Mouse (Mus musculus) hematopoietic stem cell, adult 5-6 weeks (primary cell): ENCODE measurements around the gene Stk40. TPM values are rescaled to one million over a fixed set of nuclear protein-coding genes. Genes with fewer than 3 reads are reported as not detected.
A peak's percentile ranks its signal among the peaks of the same experiment; 100 is the strongest.

Experiments
- ATAC-seq, 2 experiments: fragments of 125-278 bp in 1 of 2; replicated peaks in 1 of 2; 2 replicates each; pipeline ENCODE4 v1.8.0; 2016 to 2017; ENCODE audit warnings: inconsistent platforms in 2 of 2, mild to moderate bottlenecking in 2 of 2, moderate number of reproducible peaks in 2 of 2, low read depth in 1 of 2, moderate TSS enrichment in 1 of 2; ENCODE audit not compliant: low FRiP score in 2 of 2, poor library complexity in 2 of 2, severe bottlenecking in 2 of 2, insufficient read depth in 1 of 2, low TSS enrichment in 1 of 2
- total RNA-seq: library from RNA; stranded (forward); fragments of 172-1452, 232-1000 nt; gene quantifications from 2 replicates; pipeline ENCODE4 v1.2.3, GENCODE M21; 2017

Stk40 gene
- total RNA-seq, 1 experiment from 2014 or later, result 16.1 TPM

DNA sequence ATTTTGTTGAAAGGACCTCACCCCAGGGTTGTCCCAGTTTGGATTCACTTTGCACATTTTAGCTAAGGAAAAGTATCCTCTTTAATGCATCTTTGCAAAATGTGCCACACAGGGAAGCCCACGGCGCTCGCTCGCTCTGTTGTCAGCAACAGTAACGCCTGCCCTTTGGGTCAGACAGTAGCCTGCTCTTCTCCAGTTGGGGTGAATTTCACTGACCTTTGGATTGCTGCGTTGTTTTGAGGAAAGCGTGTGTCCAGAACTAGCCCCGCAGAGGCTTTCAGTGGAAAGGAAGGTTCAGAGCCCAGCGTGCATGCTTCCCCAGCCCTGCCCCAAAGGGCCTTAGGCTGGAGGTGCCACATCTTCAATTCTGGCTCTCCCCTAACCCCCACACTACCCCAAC lies 11.7 kb downstream of the Stk40 start:
- ATAC-seq, result no peak

DNA sequence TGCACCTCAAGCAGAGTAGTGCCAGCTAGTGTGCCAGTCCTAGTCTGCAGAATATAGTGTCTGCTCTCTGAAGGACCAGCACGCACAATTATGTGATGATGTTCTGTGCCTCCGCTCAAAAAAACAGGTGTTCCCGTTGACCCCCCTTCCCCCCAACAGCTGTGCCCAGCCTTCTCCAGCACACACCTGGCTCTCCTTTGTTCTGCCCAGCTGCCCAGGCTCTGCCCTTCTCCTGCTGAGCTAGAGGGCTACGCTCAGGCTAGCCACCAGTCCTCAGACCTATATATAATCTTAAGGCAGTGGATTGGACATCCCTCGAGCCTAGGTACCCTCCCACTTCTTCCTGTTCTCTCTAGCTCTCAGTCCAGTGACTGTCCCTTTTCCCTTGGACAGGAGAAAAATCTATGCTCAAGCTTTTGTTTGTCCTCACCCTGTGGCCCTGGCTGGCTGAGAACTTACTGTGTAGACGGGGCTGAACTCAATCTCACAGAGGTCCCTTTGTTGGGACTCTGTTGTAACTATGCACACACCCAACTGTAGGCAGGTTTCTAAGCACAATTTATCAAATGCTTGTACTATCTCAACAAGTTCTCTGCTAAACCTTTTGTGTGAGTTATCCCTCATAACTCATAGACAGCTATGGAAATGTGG lies 12.2 kb downstream of the Stk40 start:
- no peak for ATAC-seq

DNA sequence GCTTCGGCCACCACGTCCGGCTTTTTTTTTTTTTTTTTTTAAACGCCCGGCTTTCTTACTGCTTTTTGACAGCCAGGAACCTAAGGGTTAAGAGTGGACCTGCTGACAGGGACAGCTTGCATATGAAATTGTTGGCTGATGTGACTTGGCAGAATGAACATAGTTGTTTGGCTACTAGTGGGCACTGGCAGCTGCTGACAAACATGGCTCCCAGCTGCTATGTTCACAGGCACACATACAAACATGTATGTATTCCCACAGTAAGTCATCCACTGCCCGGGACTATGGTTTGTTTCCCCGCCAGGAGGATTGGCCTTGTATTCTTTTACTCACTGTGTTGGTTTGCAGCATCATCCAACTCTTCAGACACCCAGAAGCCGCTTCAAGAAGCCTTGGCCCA lies 13.4 kb downstream of the Stk40 start:
- no peak for ATAC-seq

DNA sequence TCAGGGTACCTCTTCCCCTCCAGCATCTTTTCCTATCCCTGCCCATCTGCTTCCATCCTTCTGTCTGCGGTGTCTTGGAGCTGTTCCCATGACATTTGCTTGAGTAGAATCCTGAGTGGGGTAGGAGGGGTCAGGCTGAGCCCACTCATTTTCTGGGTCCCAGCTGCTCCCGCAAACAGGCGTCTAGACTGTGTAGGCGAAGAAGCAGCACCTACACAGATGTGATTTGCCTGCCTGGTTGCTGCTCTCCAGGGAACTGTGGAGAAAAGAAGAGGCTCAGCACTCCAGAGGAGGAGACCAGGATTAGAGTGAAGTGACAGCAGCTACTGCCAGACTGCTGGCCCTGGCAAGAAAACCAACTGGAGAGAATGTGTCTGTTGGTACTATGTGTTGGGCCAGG lies 14.9 kb downstream of the Stk40 start:
- no peak for ATAC-seq

DNA sequence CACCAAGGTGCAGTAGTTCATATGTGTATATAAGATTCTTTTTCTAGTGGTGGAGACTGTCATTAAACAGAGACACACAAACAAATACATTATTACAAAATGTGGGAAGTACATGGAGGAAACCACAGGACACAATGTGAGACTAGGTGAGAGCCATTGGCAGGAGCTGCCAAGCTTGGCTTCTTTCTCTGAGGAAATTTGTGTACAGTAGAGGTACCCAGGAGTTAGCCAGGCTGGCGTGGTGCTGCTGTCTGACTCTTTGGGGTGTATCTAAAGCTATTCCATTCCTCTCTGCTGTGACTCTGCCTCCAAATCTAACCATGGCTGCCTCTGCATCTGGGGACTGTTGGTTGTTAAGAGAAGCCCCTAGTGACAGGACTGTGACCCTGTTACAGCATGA lies 15.3 kb downstream of the Stk40 start:
- no peak for ATAC-seq

DNA sequence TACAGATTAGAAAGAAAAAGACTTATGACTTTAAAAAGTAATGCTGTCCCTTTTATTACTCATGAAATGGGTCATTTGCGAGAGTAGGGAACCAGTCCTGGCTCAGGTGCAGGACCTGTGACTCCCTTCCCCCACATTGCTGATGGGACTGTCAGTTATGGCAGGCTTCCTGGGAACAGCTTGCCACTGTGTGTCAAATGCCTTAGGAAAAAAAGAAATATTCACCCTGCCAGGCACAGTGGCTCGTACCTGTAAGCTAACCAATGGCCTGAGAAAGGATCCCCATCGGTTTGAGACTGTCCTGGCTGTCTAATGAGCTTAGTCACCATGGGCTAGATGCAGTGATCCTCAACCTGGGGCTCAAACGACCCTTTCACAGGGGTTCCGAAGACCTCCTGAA lies 16.3 kb downstream of the Stk40 start:
- no peak for ATAC-seq

DNA sequence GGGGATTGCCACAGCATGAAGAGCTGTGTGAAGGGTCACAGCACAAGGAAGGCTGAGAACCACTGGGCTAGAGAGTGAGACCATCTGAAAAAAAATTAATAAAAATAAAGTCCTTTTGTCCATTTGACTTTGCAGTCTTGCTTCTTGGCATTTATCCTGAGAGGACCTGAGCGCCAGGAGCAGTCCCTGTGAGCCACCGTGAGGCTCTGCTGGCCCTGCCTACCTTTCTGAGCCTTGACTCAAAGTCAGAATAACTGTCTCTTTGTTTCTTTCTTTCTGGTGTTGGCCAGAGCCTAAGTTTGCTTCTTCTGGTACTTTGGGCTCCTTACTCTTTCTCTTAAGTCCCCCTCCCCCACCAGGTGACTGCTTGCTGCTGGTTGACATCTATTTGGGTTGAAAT lies 16.7 kb downstream of the Stk40 start:
- ATAC-seq, result no peak

DNA sequence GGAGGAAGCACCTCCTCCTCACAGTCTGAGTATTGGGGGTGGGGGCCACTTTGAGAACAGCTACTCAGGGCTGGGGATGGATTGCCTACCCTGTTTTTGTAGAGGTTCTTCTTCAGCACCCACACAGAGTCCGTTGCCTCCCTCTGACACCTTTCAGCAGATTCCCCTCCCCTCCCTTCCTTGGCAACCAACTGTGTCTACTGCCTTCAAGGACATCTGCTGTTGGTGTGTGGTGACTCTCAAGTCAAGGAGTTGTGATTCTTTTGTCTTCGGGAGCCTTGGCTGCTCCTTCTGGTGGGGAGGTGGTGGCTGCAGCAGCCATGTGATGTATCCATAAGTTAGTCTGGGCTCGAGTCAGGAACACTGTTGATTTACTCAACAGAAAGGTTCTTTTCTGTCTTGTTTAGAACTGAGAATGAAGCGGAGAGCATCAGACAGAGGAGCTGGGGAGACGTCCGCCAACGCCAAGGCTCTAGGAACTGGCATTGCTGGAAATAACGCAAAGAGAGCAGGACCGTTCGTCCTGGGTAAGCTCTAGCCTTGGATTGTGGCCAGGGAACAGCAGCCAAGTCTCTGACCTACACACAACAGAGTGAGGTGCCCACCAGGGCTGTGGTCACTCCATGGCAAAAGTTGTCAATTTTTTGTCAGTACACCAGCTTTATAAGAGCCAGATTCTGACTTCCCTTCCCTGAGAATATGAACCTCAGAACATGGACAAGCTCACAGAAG lies 19.7 kb downstream of the Stk40 start:
- no peak for ATAC-seq

DNA sequence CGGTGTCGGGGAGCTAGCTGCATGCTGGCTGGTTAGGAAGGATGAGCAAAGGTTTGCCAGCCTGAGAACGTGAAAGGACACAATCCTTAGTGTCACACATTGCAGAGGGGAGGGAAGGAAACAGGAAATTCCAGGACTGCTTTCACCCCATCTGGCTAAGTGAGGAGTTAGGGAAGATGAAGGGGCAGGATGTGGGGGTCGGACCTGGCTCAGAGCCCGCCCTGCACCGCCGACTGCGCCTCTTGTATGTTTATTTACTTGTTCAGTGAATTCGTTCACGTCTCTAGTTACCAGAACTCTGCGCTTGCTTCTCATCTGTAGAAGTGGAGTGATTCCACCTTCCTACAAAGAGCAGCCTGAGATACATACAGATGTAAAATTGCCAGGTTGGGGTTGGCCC lies 26.7 kb downstream of the Stk40 start:
- no peak for ATAC-seq

DNA sequence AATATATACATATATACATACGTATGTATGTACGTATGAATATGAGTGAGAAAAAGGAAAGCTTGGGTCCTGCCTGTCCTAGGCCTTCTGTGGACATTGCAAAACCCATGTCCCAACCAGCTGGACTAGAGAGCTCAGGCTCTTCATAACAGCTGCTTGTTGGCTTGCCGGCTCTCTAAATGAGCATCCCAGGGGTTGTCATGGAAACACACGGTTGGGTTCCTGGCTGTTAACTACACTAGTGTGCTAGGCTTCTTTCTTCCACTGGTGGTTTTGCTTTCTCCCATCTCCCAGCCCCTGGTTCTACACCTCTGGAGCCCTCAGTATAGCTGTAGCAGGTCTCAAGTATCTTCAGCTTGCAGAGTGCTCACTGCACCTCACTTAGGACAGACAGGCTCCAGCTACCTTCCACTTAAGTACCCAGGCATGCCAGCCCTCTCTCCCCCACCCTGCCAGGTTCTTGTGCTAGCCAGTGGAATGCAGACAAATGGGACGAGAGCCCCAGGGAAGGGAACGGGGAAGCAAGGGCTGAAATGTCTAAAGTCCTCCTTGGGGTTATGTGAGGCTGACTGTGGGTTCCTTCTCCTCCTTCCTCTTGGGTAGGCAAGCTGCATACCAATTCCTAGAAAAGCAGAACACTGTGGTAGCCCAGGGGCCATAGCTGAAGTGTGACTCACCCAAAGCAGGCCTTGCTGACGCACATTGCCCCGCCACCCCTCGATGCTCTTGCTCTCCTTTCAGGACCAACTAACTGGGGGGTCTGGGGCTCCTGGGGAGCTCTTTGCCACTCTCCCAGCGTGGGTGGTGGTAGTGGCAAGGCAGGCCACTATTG lies 27.7 kb downstream of the Stk40 start:
- peak; percentile 91 to 94 for ATAC-seq

DNA sequence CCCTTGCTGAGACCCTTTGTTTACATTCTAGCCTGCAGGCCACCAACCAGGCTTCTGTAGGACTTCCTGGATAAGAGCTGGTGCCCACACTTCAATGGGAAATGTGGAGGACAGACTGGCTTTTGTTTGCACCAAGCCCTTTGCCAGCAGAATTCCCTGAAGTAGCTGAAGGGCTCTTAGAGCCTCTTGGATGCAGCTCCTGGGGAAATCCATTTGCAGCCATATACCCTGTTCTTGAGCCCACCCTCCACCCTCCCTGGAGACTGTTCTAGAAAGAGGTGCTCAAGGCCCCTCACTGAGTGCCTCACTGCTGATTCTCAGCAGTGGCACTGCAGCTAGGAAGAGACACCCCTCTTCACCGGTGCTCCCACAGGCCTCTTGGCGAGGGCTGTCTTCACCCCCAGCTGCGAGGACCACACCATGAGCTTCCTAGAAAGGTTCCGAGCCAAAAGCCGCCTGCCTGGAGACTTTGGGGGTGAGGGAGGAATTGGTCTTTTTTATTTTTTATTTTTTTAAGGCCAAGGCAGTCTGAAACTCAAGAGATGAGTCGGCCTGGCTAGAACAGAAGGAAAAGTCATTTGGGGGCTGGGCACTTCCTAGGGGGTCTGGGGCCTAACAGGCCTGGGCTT lies 29.0 kb downstream of the Stk40 start:
- ATAC-seq, result no peak

DNA sequence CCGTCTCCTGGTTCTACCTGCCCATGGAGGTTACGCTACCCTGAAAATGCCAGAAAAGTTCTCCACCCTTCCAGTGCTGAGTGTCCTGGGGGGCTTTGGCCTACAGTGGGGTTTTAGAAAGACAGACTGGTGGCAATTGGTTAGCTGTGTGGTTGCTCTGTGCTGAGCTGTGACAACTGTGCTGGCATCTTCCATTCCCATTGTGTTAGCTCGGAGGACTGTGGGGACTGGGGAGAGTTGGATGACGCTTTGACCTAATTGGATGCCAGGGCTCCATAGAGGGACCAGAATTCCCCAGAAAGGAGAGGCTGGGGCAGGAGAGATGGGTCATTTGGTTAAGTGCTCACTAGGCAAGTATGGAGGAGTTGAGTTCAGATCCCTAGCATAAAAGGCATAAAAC lies 30.5 kb downstream of the Stk40 start:
- ATAC-seq, result no peak

DNA sequence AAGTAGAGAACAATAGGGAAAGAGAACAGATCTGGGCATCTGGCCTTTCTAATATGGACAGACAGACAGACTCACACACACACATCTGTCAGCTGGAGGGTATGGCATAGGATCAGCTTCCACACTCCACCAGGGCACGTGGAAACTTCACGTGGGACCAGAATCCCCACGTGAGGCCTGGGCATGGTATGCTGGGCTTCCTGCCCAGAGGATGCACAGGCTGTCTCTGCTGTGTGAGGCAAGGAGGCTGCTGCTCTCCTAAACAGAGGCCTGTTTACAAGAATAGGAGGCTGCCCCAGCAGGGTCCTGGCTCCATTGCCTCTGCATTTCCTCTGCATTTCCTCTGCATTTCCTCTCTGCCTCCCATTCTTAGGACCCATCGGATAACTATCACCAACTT lies 30.9 kb downstream of the Stk40 start:
- ATAC-seq, result no peak

DNA sequence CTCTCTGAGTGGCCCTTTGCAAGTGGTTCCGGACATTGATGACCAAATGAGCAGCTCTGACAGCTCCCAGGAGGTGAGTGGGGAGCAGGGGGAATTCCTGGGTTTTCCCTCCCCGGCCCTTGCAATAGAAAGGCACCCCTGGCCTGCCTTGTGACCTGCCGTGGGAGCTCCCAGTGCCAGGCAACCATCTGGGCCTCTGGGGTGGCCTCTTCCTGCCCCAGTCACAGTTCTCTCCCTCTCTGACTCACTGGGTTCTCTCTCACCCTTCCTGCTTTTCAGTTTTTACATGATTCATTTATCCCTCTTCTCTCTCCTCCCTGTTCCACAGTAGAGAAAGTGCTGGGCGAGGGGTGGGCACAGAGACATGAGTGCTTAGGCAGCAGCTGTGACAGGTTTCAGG lies 34.0 kb downstream of the Stk40 start:
- ATAC-seq, result no peak

DNA sequence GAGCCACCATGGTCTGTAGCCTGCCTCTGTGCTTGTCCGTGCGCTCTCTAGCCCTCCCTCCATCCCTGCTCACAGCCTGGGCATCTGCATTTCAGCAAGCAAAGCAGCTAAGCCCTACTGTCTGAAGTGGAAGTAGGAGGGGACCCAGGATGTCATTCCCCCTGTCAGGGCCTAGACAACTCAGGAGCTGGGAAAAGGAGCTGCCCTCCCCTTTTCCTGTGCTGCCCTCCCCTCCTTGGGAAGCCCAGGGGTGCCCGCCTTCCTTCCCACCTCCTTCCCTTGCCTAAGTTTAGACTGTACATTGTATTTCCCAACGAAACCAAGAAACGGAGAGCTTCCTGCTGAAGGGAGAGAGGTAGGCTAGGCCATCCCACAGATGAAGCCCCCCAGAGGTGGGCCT lies 37.3 kb downstream of the Stk40 start:
- no peak for ATAC-seq

DNA sequence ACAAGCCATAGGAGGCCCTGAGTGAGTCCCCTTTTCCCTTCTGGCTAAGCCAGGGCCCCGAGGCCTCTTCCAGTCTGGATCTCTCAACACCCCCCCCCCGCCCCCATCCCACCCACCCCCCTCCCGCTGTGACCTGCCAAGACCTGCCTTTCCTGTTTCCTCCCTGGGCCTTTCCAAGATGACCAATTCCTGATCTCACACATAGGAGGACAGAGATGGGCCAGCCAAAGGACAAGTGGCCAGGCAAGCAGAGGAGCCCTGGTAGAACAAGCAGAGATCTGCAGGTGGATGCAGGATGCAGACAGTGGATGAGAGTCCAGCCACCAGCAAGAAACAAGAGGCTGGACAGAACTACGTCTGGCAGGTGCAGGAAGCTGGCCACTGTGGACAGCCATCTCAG lies 41.6 kb downstream of the Stk40 start:
- no peak for ATAC-seq

DNA sequence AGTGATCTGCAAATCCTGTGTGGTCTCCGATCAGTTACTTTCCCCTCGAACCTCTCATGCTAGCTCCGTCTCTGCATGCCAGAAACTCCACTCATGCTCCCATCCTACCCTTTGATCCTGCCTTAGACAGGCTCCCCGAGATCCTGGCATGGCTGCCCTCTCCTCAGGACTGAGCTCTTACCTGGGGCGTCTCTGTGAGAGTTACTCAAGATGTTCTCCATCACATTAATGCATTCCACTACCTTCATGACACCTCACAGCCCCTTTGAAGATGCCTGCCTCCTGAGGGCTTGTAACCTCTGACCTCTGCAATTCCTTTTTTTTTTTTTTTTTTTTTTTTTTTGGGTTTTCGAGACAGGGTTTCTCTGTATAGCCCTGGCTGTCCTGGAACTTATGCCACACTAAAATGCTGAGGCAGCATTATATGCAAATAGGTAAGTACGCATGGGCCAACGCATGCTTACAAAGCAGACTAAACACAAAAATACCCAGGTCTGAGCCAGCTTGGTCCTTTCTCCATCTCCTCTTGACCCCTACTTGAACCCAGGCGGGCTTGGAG lies 43.3 kb downstream of the Stk40 start:
- no peak for ATAC-seq
